Mouse (Mus musculus): ENCODE data around the gene S1pr3.

DNA sequence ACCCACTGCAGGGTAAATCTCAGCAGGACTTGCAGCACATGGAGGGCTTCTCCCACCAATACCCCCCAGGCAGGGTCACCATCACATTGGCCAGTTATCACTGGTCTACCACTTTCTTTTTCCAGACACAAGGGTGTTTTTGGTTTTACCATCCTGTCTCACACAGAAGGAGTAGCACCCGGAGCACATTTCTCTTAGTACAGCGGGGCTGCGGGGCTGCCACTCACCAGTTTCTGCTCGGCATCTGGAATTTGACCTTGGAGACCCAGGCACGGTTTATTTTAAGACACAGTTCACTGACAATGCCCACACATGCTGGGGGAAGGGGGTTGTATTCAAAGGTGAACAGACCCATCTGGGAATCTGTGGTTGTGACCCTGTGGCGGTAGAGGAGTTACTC, 28.8 kb upstream of the S1pr3 start:
- TF ChIP-seq CTCF (IDR thresholded peaks at IDR 0.05; ENCODE audit: low read depth) (no peak), EP300 (IDR thresholded peaks at IDR 0.05; ENCODE audit: low read depth) (no peak)
